Mouse (Mus musculus): ENCODE measurements at regions not wholly inside any gene's neighbourhood (a gene's known extent, or its start where the extent isn't known, plus 50 kb on each side); places are given as distances from the start of the nearest gene placed in this dataset.

DNA sequence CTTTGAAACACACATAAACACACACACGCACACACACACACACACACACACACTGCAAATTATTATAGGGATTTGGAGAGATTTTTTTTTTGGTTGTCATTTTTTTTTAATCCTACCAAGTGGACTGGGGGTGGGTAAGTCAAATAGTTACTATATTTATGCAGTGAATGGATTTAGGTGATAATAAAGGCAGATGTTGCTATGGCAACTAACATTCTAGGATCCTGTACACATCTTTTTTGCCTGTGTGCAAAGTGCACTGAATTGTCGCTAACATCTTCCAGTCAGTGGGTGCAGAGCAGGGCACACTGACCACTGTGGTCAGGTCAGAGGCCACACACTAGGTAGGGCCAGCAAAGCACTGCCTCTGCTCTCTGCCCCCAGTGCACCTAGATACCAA lies 68.4 kb upstream of the Cacna1e start:
- WGBS: 79% methylated on average over 2 of the region's 2 CpGs
- Histone ChIP-seq H3K27ac (replicated peaks; ENCODE audit: insufficient read depth, low read depth, low read length) (no peak overlapping the region), H3K36me3 (ENCODE audit: control insufficient read depth, insufficient read depth, low read length) (no peaks in the 10 kb centered on the region)

More for the DNA sequence above, 68.4 kb upstream of the Cacna1e start:
- H3K4me3 ChIP-seq (ENCODE audit: insufficient read depth, low read depth, low read length): no peak overlapping the region
- no peaks in the 10 kb centered on the region for H3K4me1 ChIP-seq (ENCODE audit: control insufficient read depth, insufficient read depth, low read length)
- TF ChIP-seq CTCF (IDR thresholded peaks at IDR 0.05; ENCODE audit: low read depth, low read length) (no peak), POLR2A (IDR thresholded peaks at IDR 0.05; ENCODE audit: extremely low read depth, insufficient read depth, low read length) (no peak)
- no peak for DNase-seq (ENCODE audit: extremely low read depth, low read depth, low spot score)
- H3K27me3 ChIP-seq (ENCODE audit: control insufficient read depth, insufficient read depth, low read length): no peaks in the 10 kb centered on the region; the same call in 1 of the 2 replicates
- H3K79me2 ChIP-seq (ENCODE audit: control insufficient read depth, insufficient read depth, low read length): no peaks in the 10 kb centered on the region
- H3K9ac ChIP-seq (ENCODE audit: low read depth, low read length): no peak overlapping the region

All from liver, adult 2 months (tissue).